Mouse (Mus musculus) heart, adult 2 months (tissue): ENCODE measurements around the gene Krt77.

Experiments
- CTCF ChIP-seq: fragments of 200-600 bp; IDR thresholded peaks from 2 replicates; pipeline ENCODE4 v1.8.1; 2022; ENCODE audit warnings: antibody characterized with exemption, mild to moderate bottlenecking, moderate library complexity
- EP300 ChIP-seq: fragments of 200-500 bp; IDR thresholded peaks from 2 replicates; pipeline ENCODE4 v1.6.1; 2011; ENCODE audit warnings: low read depth, low read length, control low read depth; ENCODE audit not compliant: insufficient read depth
- POLR2A ChIP-seq: fragments of 200-500 bp; IDR thresholded peaks from 2 replicates; pipeline ENCODE4 v1.6.1; 2011; ENCODE audit warnings: mild to moderate bottlenecking, low read depth, low read length, control low read depth; ENCODE audit not compliant: insufficient read depth

DNA sequence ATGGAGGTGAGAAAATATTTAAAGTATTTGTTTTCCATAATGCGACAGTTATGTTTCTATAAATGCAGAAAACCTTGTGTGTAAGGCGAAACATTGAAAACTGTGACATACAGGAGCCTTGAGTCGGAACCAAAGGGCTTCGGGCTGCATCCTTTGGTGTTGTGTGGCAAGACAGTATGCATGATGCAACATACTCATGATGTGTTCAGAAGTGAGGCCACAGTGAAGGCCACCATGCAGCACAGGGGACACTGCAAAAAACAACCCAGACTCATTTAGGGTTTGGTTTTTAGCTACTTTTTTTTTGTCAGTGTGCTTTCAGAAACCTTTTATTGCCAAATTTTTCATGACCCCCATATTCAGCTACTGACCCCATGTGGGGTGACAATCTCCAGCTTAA, 25.7 kb upstream of the Krt77 start:
- no peak for TF ChIP-seq POLR2A
- no peak for TF ChIP-seq CTCF
- no peak for TF ChIP-seq EP300
